Mouse (Mus musculus): ENCODE results near the gene Tmcc3. TPM values are rescaled to one million over a fixed set of nuclear protein-coding genes. Genes with fewer than 3 reads are reported as not detected.

Gene Tmcc3
- total RNA-seq, 2 experiments from 2014 or later = 14.4 to 28.2 TPM

- DNase-seq (ENCODE audit: low spot score in 2 of 2) = no peak
Measured at GRCm38 (mm10) chr10:94356504-94357169, 44.9 kb downstream of the Tmcc3 start.

GRCm38 (mm10) chr10:94360664-94361063 is 48.9 kb downstream of the Tmcc3 start:
- no peak for DNase-seq (ENCODE audit: low spot score in 2 of 2)

- DNase-seq (ENCODE audit: low spot score in 2 of 2) = no peak
Measured at GRCm38 (mm10) chr10:94371293-94371692, 59.5 kb downstream of the Tmcc3 start.

GRCm38 (mm10) chr10:94376941-94377340 is 65.2 kb downstream of the Tmcc3 start:
- no peak for DNase-seq (ENCODE audit: low spot score in 2 of 2)

- no peak for DNase-seq (ENCODE audit: low spot score in 2 of 2)
Measured at GRCm38 (mm10) chr10:94377844-94378243, 66.1 kb downstream of the Tmcc3 start.

GRCm38 (mm10) chr10:94378383-94378782 is 66.6 kb downstream of the Tmcc3 start:
- DNase-seq (ENCODE audit: low spot score in 2 of 2) = peak; percentile 60 to 65

GRCm38 (mm10) chr10:94380082-94380481 is 68.3 kb downstream of the Tmcc3 start:
- no peak for DNase-seq (ENCODE audit: low spot score in 2 of 2)

- DNase-seq (ENCODE audit: low spot score in 2 of 2) = no peak
Measured at GRCm38 (mm10) chr10:94380662-94381392, 69.1 kb downstream of the Tmcc3 start.

GRCm38 (mm10) chr10:94381393-94381740 is 69.6 kb downstream of the Tmcc3 start:
- no peak for DNase-seq (ENCODE audit: low spot score in 2 of 2)

- no peak for DNase-seq (ENCODE audit: low spot score in 2 of 2)
Measured at GRCm38 (mm10) chr10:94382618-94383017, 70.9 kb downstream of the Tmcc3 start.

- no peak for DNase-seq (ENCODE audit: low spot score in 2 of 2)
Measured at GRCm38 (mm10) chr10:94383565-94383964, 71.8 kb downstream of the Tmcc3 start.

- no peak for DNase-seq (ENCODE audit: low spot score in 2 of 2)
Measured at GRCm38 (mm10) chr10:94389219-94389618, 77.5 kb downstream of the Tmcc3 start.

- no peak for DNase-seq (ENCODE audit: low spot score in 2 of 2)
Measured at GRCm38 (mm10) chr10:94391049-94391448, 79.3 kb downstream of the Tmcc3 start.

- DNase-seq (ENCODE audit: low spot score in 2 of 2) = no peak
Measured at GRCm38 (mm10) chr10:94394286-94394685, 82.5 kb downstream of the Tmcc3 start.

- no peak for DNase-seq (ENCODE audit: low spot score in 2 of 2)
Measured at GRCm38 (mm10) chr10:94397833-94398596, 86.3 kb downstream of the Tmcc3 start.

- DNase-seq (ENCODE audit: low spot score in 2 of 2) = no peak
Measured at GRCm38 (mm10) chr10:94400895-94401294, 89.1 kb downstream of the Tmcc3 start.

GRCm38 (mm10) chr10:94405456-94405855 is 93.7 kb downstream of the Tmcc3 start:
- DNase-seq (ENCODE audit: low spot score in 2 of 2) = no peak

GRCm38 (mm10) chr10:94406821-94407220 is 95.1 kb downstream of the Tmcc3 start:
- no peak for DNase-seq (ENCODE audit: low spot score in 2 of 2)

GRCm38 (mm10) chr10:94408356-94409146 is 96.8 kb downstream of the Tmcc3 start:
- peak; percentile 59 to 62 for DNase-seq (ENCODE audit: low spot score in 2 of 2)

GRCm38 (mm10) chr10:94409661-94410060 is 97.9 kb downstream of the Tmcc3 start:
- DNase-seq (ENCODE audit: low spot score in 2 of 2) = no peak

GRCm38 (mm10) chr10:94411594-94411993 is 99.8 kb downstream of the Tmcc3 start:
- no peak for DNase-seq (ENCODE audit: low spot score in 2 of 2)

Measured in adrenal gland, adult 18-20 months (tissue).